Mouse (Mus musculus): ENCODE data around the gene Abcc8. TPM values are rescaled to one million over a fixed set of nuclear protein-coding genes. Genes with fewer than 3 reads are reported as not detected.
"Not testable (repeated sequence)": the region's sequence is repeated elsewhere in the genome, so short reads cannot be mapped to it uniquely, and the experiment has no call there.

The Abcc8 gene
- total RNA-seq (2021), result 1 to 10 TPM in 1 of 2 experiments, under 1 TPM in 1; 0.76 to 9.4 TPM
- long read RNA-seq, experiment 1, result 0 reads
- long read RNA-seq, experiment 2, full-length matches to known transcripts, result 1 of 3 reads
- long read RNA-seq, experiment 2, partial matches to known transcripts, result 1 of 3 reads
- long read RNA-seq, experiment 2, other reads (novel, unspliced or antisense), result 1 of 3 reads

DNA sequence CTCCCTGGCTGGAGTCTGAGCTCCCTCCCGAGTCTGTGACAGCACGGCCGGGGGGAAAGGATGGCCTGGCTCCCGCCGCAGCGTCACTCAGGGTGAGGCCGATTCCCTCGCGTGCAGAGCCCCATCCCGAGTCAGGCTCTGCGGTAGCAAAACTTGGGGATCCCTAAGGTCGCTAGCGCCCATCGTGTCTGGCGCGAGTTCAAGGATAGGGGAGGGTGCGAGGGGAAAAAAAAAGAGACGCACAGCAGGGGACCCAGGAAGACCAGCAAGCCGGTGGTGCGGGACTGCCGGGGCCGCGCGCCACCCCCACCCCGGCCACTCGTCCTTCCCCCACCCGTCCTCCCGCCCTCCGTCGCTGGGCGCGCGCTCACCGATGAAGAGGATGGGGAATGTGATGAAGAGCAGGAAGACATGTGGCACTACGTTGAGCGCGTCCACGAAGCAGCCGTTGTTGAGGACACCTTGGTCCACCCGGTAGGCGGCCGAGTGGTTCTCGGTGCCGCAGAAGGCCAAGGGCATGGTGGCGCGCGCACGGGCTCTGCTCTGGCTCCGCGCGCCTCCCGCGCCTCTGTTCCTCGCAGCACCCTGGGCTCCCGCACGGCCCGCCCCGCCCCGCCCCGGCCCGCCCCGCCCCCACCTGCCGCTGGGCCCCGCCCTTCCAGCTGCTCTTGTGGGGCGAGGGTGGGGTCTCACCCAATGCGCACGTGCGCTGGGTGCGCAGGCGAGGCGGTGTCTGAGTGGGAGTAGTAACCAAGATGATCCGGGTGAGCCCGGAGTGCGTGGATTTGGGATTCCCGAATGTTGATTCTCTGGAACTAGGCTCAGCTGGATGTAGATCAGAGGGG is at the start of gene Abcc8:
TSS of gene Abcc8 (minus strand) at position 603 of the 845 bp plus-strand sequence.
- DNase-seq (ENCODE audit: low spot score in 2 of 2), result no peak

DNA sequence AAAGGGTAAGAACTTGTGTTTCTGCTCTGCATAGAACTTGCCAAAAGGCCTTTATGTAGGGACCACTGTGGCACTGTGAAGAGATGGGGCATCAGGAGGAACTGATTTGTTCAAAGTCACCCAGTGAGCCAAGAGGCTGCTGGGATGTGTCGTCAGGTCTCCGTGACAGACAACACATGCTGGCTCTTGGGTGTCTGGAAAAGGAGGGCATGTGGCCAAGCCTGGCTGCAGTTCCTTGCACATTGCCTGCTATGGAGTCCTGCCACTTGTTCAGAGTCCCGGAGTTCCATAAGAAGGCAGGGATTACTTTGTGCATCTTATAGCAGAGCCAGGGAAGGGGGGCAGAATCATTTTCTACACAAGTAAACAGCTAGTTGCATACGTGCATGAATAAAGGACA is 47.1 kb upstream of the Abcc8 start:
- DNase-seq (ENCODE audit: low spot score in 2 of 2), result no peak

DNA sequence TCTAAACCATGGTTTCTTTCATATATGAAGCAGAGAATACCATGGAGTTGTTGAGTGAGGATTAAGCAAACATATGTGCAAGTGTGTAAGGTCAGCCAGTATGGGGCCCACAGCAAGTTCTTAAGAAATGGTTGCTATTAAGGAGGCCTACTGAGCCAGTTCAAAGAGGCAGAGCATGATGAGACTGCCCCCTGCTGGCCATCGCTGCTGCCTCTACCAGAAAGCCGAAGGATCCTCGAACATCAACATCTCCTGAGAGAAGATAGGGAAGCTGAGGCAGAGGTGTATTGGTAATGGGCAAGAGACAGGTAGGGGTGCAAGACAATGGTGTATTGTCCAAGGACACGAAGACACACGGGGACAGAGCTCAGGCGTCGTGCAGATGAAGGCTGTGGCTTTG is 46.4 kb upstream of the Abcc8 start:
- no peak for DNase-seq (ENCODE audit: low spot score in 2 of 2)

DNA sequence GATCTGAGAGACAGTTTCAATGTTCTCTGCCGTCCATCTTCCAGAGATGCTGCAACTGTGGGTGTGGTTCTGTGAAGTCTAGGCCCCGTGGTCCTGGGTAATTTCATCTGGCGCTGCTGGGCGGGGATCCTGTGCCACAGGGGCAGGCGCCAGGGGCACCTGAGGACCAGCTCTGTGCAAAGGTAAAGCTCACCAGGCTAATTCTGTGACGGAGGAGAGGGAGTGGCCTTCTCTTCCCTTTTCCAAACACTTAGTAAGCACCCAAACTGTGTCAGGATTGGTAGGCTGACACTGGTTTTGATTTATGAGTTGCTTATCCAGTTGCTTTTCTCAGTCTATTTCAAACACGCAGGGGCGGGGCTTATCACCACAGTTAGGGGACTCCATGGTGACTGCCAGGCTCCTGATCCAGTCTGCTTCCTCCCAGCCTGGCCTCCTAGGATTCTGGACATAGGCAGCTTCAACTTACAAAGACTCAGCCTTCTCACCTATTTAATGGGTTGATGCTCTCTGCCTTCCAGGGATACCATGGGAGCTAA is 40.8 kb upstream of the Abcc8 start:
- no peak for DNase-seq (ENCODE audit: low spot score in 2 of 2)

DNA sequence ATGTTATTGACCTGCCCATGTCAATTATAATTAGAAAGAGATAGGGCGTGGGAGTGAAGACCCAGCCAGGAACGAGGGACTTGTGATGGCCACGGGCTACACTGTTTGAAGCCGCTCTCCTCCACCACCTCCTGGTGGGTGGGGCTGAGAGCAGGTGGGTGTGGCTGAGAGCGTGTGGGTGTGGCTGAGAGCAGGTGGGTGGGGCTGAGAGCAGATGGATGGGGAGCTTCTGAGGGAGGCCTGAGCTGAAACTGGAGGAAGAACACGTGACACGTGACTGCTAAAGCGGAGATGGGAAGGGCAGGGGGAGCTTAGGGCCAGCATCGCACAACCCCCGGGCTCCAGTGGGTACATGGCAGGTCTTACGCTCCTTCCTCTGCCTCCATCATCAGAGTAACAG is 38.6 kb upstream of the Abcc8 start:
- no peak for DNase-seq (ENCODE audit: low spot score in 2 of 2)

DNA sequence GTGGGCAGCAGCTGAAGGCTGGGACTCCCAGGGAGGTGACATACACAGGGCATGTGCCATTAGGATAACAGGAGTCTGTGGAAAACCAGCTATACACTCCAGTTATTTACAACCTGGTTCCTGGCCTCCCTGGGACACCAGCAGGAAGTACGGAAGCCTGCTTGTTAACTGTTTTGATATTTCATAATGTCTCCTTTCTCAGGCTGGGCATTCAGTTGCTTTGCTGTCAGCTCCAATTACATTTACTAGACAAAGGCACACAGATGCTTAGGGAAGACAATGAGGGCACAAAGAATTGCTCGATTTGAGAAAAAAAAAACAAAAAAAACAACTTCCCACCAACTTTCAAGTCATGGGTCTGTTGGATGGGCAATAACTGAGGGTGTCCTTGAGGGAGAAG is 36.6 kb upstream of the Abcc8 start:
- no peak for DNase-seq (ENCODE audit: low spot score in 2 of 2)

DNA sequence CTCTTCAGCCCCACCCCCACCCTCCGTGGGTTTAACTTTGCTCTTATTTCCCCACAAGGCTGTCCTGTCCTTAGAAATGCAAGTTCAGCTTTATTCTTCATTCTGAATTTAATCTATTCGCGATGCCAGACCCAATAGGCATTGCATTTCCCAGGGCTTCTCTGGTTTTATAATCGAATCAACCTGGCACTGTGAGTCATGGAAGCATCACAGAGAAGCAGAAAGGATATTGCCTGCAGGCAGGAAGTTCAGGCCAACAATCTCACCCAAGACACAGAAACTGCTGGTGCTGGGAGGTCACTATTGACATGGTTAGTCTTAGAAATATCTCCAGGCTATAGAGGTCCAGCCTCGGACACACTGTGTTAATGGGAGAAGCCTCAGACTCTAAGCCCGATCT is 30.4 kb upstream of the Abcc8 start:
- DNase-seq (ENCODE audit: low spot score in 2 of 2), result no peak

DNA sequence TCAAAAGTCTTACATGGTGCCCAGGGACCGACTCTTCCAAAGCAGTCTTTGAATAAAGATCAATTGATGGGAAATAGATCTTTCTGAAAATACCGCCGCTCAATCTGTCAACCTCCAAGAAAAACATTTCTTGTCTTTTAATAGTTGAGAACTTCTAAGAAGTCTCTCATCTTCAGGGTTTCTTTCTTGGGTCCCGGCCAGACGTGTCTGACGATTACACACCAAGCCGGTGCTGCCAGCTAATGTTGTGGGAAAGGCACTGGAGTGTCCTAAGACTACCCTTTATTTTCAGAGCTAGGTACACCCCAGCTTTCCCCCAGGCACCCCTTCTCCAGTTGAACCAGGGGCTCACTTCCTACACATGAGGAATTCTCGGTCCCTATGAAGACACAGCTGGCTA is 28.3 kb upstream of the Abcc8 start:
- DNase-seq (ENCODE audit: low spot score in 2 of 2), result no peak

DNA sequence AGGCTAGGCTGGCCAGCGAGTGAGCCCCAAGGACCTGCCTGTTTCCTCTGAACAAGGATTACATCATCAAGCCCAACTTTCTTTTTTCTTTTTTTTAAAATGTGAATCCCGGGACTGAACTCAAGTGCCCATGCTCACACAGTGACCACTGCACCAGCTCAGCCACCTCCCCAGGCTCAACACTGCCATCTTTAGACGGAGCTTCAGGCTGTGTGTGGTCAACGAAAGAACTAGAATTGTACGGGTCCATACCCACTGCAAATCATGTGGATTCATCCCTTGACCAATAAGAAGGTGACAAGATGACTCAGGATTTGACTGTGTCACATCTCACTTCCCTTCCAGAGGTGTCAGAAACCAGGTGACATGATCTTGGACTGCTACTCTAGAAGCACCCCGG is 24.9 kb upstream of the Abcc8 start:
- no peak for DNase-seq (ENCODE audit: low spot score in 2 of 2)

DNA sequence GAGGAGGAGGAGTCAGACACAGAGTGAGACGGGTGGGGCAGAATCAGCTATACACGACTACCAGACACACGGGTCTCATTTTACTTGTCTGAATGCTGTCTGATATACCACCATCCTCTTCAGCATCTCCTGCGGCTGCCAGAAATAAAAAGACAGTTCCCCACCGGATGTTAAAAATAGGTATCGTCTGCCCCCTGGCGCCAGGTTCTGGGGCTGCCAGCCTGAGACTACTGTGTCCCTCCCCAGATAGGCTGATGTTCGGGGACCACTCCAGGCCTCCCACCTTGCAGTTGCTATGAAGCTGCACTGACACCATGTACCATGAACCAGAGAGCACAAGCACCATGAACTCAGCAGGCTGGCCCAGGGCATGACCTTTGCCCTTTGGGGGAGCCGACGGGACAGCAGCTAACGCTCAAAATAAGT is 24.2 kb upstream of the Abcc8 start:
- no peak for DNase-seq (ENCODE audit: low spot score in 2 of 2)

DNA sequence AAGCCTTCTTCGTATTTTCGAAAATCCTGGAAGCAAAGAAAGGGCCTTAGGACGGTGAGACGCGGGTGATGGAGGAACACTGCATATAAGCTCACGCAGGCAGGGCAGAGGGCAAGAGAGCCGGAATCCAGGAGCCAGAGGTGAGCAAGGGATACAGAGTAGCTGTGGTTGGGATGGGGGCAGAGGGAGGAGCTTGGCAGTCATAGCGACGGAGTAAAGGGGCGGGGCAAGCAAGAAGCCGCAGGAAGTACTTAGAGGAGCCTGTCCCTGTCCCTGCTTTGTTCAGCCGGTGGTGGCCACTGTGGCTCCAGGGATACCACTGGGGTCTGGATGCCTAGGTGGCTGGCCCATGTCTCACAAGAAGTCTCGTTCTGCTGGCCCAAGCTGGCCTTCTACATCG is 21.8 kb upstream of the Abcc8 start:
- no peak for DNase-seq (ENCODE audit: low spot score in 2 of 2)

DNA sequence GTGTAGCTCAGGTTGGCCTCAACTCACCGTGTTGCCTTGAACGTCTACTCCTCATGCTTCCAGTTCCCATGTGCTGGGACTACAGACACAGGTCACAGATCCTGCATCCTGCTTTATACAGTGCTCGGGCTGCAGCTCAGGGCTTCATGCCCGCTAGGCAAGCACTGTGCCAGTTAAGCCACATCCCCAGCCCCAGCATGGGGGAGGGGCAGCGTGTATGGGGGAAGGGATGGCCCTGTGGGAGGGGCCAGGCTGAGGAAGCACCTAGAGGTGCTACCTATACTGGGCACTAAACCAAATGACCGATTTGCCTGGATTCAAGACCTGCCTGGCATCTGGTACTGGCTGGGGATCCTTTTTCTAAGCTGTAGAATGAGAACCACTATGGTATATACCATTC is 20.2 kb upstream of the Abcc8 start:
- DNase-seq (ENCODE audit: low spot score in 2 of 2), result no peak

DNA sequence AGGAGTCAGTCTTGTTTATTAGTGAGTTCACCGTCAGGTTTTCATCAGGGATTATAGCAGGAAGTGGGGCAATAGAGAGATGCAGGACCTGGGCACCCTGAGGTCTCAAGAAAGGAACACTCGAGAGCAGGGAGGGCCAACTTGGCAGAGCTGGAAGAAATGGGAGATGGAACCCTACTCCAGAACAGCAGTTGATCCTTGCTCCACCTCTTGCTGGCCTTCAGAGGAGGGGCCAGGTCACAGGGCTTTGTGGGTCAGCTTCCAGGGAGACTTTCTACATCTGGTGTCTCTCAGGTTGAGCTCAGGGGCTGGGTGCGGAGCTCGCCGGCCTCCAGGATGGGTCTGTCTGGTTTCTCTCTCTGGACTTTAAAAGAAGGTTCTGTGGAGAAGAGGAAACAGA is 15.5 kb upstream of the Abcc8 start:
- DNase-seq (ENCODE audit: low spot score in 2 of 2), result no peak

DNA sequence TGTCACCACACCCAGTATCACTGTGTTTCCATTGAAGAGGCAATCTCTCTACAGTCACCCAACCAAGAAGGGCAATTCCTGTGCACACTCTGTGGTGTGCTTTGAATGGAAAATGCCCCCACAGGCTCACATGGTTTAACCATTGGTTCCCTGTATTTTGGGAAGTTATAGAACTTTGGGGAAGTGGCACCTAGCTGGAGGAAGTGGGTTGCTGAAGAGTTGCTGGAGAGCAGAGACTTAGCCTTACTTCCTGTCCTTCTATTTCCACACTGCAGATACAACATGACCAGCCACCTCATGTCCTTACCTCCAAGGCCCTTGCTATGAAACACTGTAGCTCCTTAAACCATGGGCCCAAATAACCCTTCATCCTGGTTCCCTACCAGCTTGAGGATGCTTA is 4.4 kb upstream of the Abcc8 start:
- no peak for DNase-seq (ENCODE audit: low spot score in 2 of 2)

DNA sequence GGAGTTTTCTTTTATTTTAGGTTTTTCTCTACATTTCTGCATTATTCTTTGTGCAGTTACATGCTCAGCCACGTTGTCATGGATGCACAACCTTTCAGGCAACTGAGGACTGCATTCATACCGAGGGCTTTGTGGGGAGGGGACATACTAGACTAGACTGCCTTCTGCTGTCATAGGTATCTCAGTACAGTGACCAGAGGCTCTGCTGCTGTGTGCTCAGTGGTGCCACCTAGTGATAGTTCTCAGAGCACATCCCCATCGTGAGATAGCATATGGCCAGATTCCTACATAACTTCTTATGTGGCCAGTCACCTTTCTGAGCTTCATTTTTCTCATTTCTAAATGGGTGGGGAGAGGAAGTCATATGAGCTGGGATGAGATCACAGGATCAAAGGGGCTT is 1.8 kb upstream of the Abcc8 start:
- peak in 1 of 2 experiments; percentile 27 for DNase-seq (ENCODE audit: low spot score in 2 of 2)

DNA sequence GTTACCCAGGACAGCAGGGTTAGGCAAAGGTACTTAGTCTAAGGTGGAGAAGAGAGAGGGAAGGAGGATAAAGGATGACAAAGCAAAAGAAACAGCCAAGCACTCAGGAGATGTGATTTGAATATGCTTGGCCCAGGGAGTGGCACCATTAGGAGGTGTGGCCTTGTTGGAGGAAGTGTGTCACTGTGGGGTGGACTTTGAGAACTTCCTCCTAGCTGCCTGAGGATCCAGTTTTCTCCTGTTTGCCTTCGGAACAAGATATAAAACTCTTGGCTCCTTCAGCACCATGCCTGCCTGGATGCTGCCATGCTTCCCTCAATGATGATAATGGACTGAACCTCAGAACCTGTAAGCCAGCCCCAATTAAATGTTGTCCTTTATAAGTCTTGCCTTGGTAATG is 10.9 kb downstream of the Abcc8 start:
- DNase-seq (ENCODE audit: low spot score in 2 of 2), result not testable (repeated sequence)

DNA sequence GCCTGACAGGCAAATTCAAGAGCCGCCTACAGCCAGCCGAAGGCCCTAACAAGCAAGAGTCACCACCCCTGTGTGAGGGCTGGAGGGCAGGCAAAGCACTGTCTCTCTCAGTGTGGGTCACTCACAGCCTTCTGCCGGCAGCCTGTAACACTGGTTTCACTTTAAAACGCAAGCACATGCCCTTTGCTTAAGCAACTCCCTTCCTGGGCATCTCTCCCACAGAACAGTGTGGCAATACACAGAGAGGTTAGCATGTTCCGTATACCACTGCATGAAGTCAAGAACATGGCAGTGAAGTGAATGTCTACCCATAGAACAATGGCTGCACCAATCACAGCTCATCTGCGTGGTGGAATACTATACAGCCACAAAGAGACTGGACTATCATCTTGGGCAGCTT is 11.4 kb downstream of the Abcc8 start:
- DNase-seq (ENCODE audit: low spot score in 2 of 2), result no peak

DNA sequence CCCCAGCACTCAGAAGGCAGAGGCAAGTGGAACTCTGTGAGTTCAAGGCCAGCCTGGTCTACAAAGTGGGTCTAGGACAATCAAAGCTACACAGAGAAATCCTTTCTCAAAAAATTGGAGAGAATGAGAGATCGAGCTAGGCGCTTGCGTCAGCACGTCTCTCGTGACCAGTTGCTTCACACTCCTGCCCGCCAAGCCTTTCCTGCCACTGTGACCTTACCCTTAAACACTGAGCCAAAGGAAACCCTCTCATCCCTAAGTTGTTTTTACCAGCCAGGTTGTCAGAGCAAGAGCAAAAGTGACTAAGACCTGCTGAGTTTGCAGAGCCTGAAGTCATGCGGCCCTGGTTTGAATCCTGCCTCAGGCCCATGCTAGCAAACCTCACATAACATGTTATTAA is 11.9 kb downstream of the Abcc8 start:
- DNase-seq (ENCODE audit: low spot score in 2 of 2), result no peak

DNA sequence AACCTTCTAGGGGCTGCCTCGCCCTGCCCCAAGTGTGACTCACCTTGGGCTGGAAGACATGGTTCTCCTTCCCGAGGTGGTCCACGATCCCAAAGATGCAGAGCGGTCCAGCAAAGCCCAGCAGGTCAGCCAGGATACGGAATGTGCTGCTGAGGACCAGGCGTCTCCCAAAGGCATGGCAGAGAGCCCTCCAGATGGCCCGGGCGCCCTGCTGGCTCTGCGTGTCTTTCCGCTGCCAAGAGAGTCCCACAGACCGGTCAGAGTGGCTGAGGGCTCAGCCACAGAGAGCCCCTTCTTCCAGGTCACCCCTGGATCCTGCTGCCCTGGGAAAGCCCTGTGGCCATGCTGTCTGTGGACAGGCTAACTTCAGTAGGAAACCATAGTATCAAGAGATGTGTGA is 14.0 kb downstream of the Abcc8 start:
- DNase-seq (ENCODE audit: low spot score in 2 of 2), result no peak

DNA sequence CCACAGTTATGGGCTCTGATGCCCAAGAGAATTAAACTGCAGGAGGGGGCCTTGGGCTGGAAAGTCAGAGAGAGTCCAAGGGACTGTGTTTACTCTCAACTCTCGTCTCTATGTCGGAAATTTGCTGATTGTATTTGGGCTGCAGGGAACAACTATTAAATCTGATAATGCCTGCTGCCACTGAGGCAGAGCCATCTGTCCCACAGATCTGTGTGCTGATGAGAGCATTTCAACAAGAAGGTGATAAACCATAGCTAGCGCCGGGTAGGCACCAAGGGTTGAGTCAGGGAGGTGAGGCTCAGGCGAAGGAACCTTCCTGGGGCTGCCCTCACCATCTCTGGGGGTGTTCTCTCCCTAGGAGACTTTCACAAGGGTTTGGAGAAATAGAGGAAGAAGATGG is 17.1 kb downstream of the Abcc8 start:
- no peak for DNase-seq (ENCODE audit: low spot score in 2 of 2)

DNA sequence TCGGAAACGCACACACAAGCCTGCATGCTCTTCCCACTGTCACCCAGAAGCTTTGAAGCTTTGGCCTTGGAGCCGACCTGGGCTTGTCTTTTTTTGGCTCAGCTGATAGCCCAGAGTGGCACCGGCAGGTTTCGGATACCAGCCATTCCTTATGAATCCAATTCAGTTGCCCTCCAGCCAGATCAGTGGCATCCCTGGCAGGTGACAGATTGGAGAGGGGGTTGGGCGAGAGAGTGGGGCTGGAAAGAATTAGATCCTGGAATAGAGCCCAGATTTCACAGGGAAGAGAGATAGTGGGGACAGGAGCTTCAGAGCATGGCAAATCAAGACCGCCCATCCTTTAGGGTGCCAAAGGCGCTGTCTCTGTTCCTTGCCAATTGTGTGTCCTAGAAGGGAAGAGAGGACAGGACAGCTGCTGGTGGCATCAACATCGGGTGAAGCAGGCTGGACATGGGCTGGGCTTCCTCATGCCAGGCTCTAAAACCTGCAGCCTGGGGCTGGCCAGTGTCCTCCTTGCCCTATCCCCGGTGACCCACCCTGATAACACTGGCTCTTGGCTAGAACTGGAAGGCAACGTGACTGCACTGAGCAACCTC is 17.6 kb downstream of the Abcc8 start:
- no peak for DNase-seq (ENCODE audit: low spot score in 2 of 2)

DNA sequence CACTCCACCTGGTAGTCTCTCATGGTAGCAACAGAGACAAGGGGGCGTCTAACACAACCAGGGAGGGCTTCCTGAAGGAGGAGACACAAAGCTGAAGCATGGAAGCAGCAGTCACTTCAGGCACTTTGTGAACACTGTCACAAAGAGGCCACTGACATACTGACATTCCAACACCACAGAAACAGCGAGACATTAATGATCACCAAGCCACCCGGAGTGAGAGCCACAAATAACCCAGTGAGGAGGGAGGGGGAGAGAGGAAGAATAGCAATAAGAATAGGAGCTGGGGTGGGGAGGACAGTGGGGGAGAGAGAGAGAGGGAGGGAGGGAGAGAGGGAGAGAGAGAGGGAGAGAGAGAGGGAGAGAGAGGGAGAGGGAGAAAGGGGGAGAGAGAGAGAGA is 18.2 kb downstream of the Abcc8 start:
- no peak for DNase-seq (ENCODE audit: low spot score in 2 of 2)

Measured in adrenal gland, postnatal 4 days (tissue).